Mouse (Mus musculus) spleen, adult 18-20 months (tissue): ENCODE results near the gene Nrtn.

Experiments
- DNase-seq, 2 experiments: peaks; one replicate each; pipeline ENCODE4 v3.0.0; 2022; ENCODE audit warnings: mixed read lengths in 2 of 2

Nrtn gene

DNA sequence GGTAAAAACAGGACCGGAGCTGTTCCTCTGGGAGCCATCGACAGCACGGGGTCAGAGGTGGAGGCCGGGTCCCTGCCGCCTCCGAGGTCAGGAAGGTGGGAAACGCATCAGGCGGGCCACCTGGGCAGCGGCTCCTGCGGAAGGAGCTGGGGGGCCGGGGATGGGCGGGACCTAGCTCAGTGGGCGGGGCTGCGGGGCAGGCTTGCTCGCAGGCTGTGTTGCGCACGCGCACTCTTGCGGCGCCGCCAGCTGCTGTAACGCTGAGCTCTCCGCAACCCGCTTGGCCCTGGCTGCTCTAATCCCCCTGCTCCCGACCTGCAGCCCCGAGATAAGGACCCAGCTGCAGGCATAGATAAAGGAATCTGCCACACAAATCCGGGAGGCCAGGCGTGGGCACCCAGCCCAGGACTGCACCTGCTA, 4.7 kb upstream of the Nrtn start:
- peak; percentile 83 to 90 for DNase-seq

GRCm38 (mm10) chr17:56761077-56761476, 3.7 kb upstream of the Nrtn start:
- DNase-seq, result no peak

DNA sequence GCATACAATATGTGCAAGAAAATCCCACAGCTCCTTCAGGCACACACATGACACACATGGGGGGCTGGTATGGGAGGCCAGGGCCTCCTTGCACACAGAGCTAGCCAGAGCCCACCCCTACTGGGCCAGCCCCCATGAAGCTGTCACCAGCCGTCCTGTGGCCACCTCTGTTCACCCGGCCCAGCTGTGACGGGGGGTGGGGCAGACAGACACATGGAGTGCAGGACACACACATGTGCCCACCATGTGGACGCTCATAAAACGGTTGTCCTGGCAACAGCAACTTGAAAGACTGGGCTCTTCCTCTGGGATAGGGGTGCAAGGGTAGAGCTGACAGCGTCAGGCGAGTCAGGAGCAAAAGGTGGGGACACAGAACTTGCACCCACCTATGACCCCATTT, 1.9 kb upstream of the Nrtn start:
- DNase-seq, result no peak

GRCm38 (mm10) chr17:56758132-56758531, 802 bp upstream of the Nrtn start:
- DNase-seq, result peak; percentile 68 to 78

- no peak for DNase-seq
These were observed 479 bp downstream of the Nrtn start for GRCm38 (mm10) chr17:56756703-56757399.

GRCm38 (mm10) chr17:56754271-56755185, 2.8 kb downstream of the Nrtn start:
- no peak for DNase-seq

GRCm38 (mm10) chr17:56753452-56753851, 3.9 kb downstream of the Nrtn start:
- no peak for DNase-seq

GRCm38 (mm10) chr17:56751404-56752072, 5.8 kb downstream of the Nrtn start:
- DNase-seq, result no peak

- no peak for DNase-seq
These were observed 13.2 kb downstream of the Nrtn start for GRCm38 (mm10) chr17:56744173-56744572.

DNA sequence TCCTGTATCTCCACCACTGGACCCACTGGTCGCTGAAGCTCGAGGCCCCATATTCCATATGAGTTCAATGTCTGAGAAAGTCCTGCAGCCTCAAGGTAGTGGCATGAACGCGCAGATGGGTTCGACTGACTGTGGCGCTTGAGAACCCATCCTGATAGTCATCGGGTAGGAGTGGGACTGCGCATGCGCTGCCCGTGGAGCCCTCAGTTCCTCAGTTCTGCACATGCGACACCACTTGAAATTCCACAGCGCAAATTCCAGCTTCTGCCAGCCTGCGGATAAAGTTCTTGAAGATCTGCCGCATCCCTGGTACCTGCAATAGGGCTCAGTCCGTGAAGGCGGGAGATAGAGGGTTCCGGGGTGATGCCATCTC, 16.6 kb downstream of the Nrtn start:
- no peak for DNase-seq

DNA sequence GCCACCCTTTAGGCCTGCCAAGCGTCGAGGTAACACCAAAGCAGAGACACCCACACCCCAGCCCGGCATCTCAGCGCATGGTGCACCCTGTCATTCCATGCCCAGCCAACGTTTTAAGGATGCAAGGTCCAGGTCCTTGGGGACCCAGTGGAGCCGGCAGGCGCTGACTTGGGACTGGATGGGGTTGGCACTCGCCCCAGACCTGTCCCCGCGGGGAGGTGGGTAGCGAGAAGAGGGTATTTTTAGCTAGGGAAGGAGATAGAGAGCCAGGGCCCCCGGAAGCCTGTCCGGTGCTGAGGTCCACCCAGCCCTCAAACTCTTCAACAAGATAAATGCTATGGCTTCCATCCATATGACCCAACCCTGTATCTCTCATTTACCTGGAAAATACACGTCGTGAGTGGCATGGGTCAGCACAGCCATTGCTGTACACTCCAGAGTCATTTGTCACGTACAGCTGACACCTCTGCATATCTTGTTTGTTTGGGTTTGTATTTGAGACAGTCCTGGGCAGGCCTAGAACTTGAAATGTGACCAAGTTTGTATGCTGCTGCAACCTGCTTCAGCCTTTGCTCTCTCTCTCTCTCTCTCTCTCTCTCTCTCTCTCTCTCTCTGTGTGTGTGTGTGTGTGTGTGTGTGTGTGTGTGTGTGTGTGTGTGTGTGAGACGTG, 17.1 kb downstream of the Nrtn start:
- no peak for DNase-seq

DNA sequence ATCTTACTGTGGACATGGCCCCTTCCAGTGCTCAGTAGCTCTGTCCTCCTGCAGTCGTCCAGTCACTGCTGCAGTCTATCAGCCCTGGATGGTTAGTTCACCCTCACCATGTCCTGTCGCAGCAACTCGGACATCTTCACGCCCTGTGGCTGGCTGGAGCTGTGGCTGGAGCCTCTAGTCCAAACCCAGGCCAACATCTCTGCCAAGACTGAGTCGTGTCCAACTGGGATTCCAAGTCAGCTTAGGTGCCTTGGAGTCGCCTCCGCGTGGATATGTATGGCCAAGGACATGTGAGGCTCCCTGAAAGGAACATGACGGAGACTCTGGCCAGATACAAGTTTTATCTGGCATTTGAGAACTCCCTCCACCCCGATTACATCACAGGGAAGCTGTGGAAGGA, 19.1 kb downstream of the Nrtn start:
- DNase-seq, result no peak

- no peak for DNase-seq
These were observed 20.8 kb downstream of the Nrtn start for GRCm38 (mm10) chr17:56736534-56736933.

DNA sequence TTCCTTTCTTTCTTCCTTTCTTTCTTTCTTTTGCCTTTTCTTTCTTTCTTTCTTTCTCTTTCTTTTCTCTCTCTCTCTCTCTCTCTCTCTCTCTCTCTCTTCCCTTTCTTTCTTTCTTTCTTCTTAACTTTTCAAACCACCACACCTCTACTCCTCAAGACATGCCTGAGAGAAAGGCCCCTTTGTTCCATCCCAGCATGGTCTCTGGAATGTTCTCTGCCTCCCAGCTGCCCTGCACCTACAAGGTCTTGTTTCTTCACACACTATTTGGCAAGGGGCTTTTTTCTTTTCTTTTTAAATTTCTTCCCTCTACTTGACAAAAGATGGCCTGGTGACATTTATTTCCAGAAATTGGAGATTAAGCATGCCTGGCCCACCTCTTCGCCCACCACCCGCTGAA, 27.7 kb downstream of the Nrtn start:
- no peak for DNase-seq

DNA sequence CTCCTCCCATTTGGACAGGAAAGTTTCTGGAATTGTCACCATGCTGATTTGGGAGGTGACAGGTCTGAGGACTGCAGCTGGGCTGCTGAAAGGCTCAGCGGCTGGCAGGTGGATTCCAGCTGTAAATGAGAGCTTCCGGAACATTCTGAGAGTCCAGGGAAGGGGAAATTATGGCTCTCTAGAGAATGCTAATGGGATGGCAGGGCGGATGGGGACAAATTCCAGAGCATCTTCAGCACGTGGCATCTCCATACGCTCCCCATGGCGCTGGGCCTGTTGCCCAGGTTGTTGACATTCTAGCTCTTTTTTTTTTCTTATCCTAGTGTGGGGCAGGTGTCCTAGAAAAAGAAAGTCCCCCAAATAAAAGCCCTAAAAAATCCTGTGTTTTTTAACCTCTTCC, 28.2 kb downstream of the Nrtn start:
- DNase-seq, result no peak

DNA sequence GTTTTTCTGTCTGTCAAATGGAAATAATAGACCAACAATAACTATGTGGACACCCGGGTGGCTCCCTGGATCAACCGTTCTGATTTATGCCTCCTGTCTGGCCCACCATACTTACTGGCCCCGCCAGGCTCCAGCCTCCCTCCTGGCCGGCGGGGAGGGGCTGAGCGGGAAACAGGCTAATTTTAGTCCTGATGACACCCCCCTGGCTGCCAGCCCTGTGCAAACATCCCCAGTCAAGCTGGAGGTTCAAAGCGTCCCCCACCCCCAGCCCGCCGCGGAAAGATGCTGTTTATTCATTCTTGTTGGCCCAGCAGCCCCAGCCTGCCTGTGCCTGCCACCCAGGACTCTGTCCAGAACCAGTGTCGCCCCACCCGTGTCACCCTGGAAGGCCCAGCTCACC, 29.2 kb downstream of the Nrtn start:
- no peak for DNase-seq

DNA sequence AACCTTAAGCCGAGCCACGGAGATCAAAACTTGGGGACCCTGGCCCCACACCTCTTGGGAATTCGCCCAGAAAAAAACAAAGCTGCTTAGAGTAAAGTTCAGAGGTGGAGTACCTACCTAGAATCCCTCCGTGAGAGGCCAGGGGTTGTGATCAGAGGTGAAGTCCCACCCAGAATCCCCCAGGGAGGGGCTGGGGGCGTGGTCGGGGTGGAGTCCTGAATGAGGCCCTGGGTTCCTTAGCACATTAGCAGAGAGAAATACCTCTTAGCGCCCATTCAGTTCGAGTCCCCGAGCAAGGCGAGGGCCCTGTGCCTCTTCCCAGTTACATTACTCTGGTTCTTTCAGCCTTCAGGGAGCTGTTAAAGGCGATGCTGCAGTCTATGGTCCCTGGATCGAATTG, 29.7 kb downstream of the Nrtn start:
- DNase-seq, result no peak

GRCm38 (mm10) chr17:56727029-56727649, 30.2 kb downstream of the Nrtn start:
- no peak for DNase-seq

DNA sequence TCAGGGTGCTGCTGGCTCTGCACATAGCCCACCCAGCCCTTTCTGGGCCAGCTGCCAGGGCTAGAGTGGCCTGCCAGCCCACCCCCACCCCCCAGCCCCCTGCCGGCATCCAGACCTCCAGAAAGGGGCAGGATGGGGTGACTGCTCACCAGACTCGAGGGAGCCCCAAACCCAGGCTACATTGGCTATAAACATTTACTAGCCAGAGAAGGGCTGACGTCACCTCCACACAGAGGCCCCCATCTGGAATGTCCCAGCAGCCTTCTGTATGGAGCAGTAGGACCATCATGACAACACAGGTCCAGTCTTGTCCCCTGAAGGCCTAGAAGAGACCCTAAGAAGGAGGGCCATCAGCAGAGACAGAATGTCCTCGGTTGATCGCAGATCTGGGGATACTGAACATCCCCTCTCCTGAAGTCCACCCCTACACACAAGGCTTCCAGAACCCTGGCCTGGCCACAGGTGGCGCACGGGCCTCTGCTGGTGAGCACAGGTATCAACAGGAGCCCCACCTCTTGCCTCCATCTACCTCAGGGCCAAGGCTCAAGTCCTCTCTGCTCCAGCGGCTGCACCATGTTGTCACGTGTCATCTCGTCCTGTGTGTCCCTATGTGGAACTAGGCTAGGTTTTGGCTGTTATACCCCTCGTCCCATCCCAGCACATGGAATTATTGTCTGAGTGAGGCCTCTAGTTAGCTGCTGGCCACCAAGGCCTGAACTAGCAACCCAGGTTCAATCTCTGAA, 33.7 kb downstream of the Nrtn start:
- DNase-seq, result no peak

GRCm38 (mm10) chr17:56722441-56722840, 34.9 kb downstream of the Nrtn start:
- no peak for DNase-seq

DNA sequence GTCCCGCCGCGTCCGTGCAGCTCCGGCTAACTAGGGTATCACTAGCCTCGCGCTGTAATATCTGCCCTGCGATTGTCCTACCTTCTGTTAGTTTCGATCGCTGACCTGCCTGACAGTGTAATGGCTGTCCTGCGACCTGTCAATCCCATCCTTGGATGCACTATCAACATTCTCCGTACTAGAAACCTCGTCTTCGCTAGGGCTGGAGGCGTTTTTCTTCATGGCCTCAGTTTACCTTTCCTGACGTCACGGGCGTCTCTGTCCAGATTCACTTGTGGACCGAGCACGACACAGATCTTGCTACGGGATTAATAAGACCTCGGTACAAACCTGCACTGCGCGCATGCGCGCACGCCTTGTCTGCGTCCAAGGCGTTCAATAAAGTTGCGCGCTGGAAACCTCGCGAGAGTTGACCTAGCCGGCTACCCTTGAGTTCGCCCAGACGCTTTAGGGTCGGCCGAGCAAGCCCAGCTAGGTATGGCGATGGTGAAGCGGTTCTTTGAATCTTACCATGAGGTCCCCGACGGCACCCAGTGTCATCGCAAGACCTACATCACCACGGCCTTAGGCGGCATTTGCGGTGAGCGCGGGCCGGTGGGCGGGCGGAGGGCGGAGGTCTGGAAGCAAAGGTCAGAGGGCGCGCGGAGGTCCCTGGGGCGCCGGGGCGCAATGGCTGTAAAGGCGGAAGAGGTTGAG, 39.8 kb downstream of the Nrtn start, which contains the start of the genes Ndufa11 and Vmac:
TSS of gene Ndufa11 (plus strand) at position 405 of the 696 bp plus-strand sequence.
TSS of gene Vmac (minus strand) at position 660 of the 696 bp plus-strand sequence.
- peak; percentile 90 to 91 for DNase-seq
